Mouse (Mus musculus) neural tube, embryonic 14.5 days (tissue): Measurements from ENCODE around the gene Eif4h. TPM values are rescaled to one million over a fixed set of nuclear protein-coding genes. Genes with fewer than 3 reads are reported as not detected.

Experiments used
- ATAC-seq: fragments of 200-750 bp; cut with Nextera tagmentation; 2 replicates; pipeline ENCODE4 v1.8.0; 2017; ENCODE audit warnings: low read depth, mild to moderate bottlenecking, moderate TSS enrichment, moderate library complexity
- H3K27ac ChIP-seq: fragments of 300-500 bp; sonication (generic); 2 replicates; pipeline ENCODE4 v1.5.1; 2014; ENCODE audit warnings: low read depth, mild to moderate bottlenecking, control low read depth, low read length, moderate library complexity, mixed read lengths
- H3K27me3 ChIP-seq: fragments of 300-500 bp; sonication (generic); 2 replicates; pipeline ENCODE4 v1.6.1; 2014; ENCODE audit warnings: low read length; ENCODE audit not compliant: control insufficient read depth, insufficient read depth
- H3K36me3 ChIP-seq: fragments of 300-500 bp; sonication (generic); 2 replicates; pipeline ENCODE4 v1.6.1; 2014; ENCODE audit warnings: low read length, mixed read lengths; ENCODE audit not compliant: control insufficient read depth, insufficient read depth
- H3K4me1 ChIP-seq: fragments of 300-500 bp; sonication (generic); 2 replicates; pipeline ENCODE4 v1.6.1; 2014; ENCODE audit warnings: low read length; ENCODE audit not compliant: control insufficient read depth, insufficient read depth
- H3K4me2 ChIP-seq: fragments of 300-500 bp; sonication (generic); 2 replicates; pipeline ENCODE4 v1.6.1; 2014; ENCODE audit warnings: mild to moderate bottlenecking, low read depth, low read length, control low read depth
- H3K4me3 ChIP-seq: fragments of 300-500 bp; sonication (generic); 2 replicates; pipeline ENCODE4 v1.5.1; 2014; ENCODE audit warnings: low read depth, low read length, control low read depth, mixed read lengths
- H3K9ac ChIP-seq: fragments of 300-500 bp; sonication (generic); replicated peaks from 2 replicates; pipeline ENCODE4 v1.6.1; 2014; ENCODE audit warnings: low read depth, mild to moderate bottlenecking, control low read depth, low read length, mixed read lengths
- H3K9me3 ChIP-seq: fragments of 300-500 bp; sonication (generic); 2 replicates; pipeline ENCODE4 v1.6.1; 2016; ENCODE audit warnings: low read length; ENCODE audit not compliant: control insufficient read depth
- whole genome bisulfite sequencing: fragments of 180-500 bp; shearing (Covaris S2); extraction: QIAGEN DNeasy Blood & Tissue Kit; methylation state at CpG from one replicate; pipeline ENCODE4 v1.1.7; 2014; 5-methylcytosine and 5-hydroxymethylcytosine counted together
- polyA plus RNA-seq: library from polyadenylated mRNA; unstranded; fragments of >200 nt; fragmentation: Nextera tagmentation; extraction: Ambion mirVana; gene quantifications from 2 replicates; pipeline ENCODE4 v1.2.1, GENCODE M21; 2014

Eif4h gene
- polyA plus RNA-seq, 1 experiment from 2014 or later: 334 TPM

- H3K27me3 ChIP-seq: no peaks in the 10 kb centered on the region
- no peaks in the 10 kb centered on the region for H3K4me1 ChIP-seq
- H3K9me3 ChIP-seq: no peaks in the 10 kb centered on the region
- WGBS: 70% methylated on average over 5 of the region's 5 CpGs
- H3K36me3 ChIP-seq: no peaks in the 10 kb centered on the region
- H3K27ac ChIP-seq: no peak overlapping the region
- H3K9ac ChIP-seq: no peak overlapping the region
- no peak overlapping the region for H3K4me2 ChIP-seq
- no peak for ATAC-seq
- H3K4me3 ChIP-seq: no peak overlapping the region
These were observed 32.2 kb downstream of the Eif4h start for GRCm38 (mm10) chr5:134607121-134607520.

GRCm38 (mm10) chr5:134606314-134606713 is 33.0 kb downstream of the Eif4h start:
- no peak for ATAC-seq
- Histone ChIP-seq H3K4me3 (no peak overlapping the region), H3K9me3 (no peaks in the 10 kb centered on the region), H3K27ac (no peak overlapping the region), H3K9ac (no peak overlapping the region), H3K27me3 (no peaks in the 10 kb centered on the region), H3K36me3 (no peaks in the 10 kb centered on the region), H3K4me1 (no peaks in the 10 kb centered on the region), H3K4me2 (no peak overlapping the region)

- no peak overlapping the region for H3K27ac ChIP-seq
These were observed 34.9 kb downstream of the Eif4h start for GRCm38 (mm10) chr5:134604376-134604775.

GRCm38 (mm10) chr5:134597711-134598110 is 41.6 kb downstream of the Eif4h start:
- 90% methylated on average over 10 of the region's 10 CpGs for WGBS
- Histone ChIP-seq H3K4me1 (no peaks in the 10 kb centered on the region), H3K36me3 (peaks cover 46% of the 10 kb centered on the region), H3K9ac (no peak overlapping the region), H3K27me3 (no peaks in the 10 kb centered on the region), H3K27ac (no peak overlapping the region), H3K4me3 (no peak overlapping the region), H3K9me3 (no peaks in the 10 kb centered on the region), H3K4me2 (no peak overlapping the region)
- no peak for ATAC-seq

More at GRCm38 (mm10) chr5:134604376-134604775, 34.9 kb downstream of the Eif4h start:
- Histone ChIP-seq H3K4me1 (no peaks in the 10 kb centered on the region), H3K9me3 (no peaks in the 10 kb centered on the region), H3K9ac (no peak overlapping the region), H3K4me2 (no peak overlapping the region), H3K36me3 (peaks cover 4% of the 10 kb centered on the region; the same call in 1 of the 2 replicates), H3K27me3 (no peaks in the 10 kb centered on the region), H3K4me3 (no peak overlapping the region)
- 88% methylated on average over 11 of the region's 11 CpGs for WGBS
- ATAC-seq: no peak

GRCm38 (mm10) chr5:134593093-134593492 is 46.2 kb downstream of the Eif4h start:
- no peaks in the 10 kb centered on the region for H3K9me3 ChIP-seq
- H3K9ac ChIP-seq: no peak overlapping the region
- WGBS: 92% methylated on average over 9 of the region's 9 CpGs
- no peak overlapping the region for H3K4me2 ChIP-seq
- no peak overlapping the region for H3K4me3 ChIP-seq
- H3K27me3 ChIP-seq: no peaks in the 10 kb centered on the region
- H3K4me1 ChIP-seq: no peaks in the 10 kb centered on the region
- H3K27ac ChIP-seq: no peak overlapping the region
- ATAC-seq: no peak
- H3K36me3 ChIP-seq: peaks cover 39% of the 10 kb centered on the region

GRCm38 (mm10) chr5:134592026-134592581 is 47.2 kb downstream of the Eif4h start:
- 97% methylated on average over 11 of the region's 11 CpGs for WGBS
- Histone ChIP-seq H3K27me3 (no peaks in the 10 kb centered on the region), H3K4me3 (no peak overlapping the region), H3K36me3 (peaks cover 31% of the 10 kb centered on the region), H3K4me2 (no peak overlapping the region), H3K4me1 (no peaks in the 10 kb centered on the region), H3K27ac (no peak overlapping the region), H3K9me3 (no peaks in the 10 kb centered on the region), H3K9ac (no peak overlapping the region)
- no peak for ATAC-seq

GRCm38 (mm10) chr5:134589900-134590299 is 49.4 kb downstream of the Eif4h start:
- no peaks in the 10 kb centered on the region for H3K9me3 ChIP-seq
- no peak overlapping the region for H3K4me3 ChIP-seq
- ATAC-seq: no peak
- whole genome bisulfite sequencing: 86% methylated on average over 3 of the region's 3 CpGs
- peaks cover 10% of the 10 kb centered on the region; the same call in 1 of the 2 replicates for H3K36me3 ChIP-seq
- no peak overlapping the region for H3K4me2 ChIP-seq
- H3K27ac ChIP-seq: no peak overlapping the region
- H3K4me1 ChIP-seq: no peaks in the 10 kb centered on the region
- H3K27me3 ChIP-seq: no peaks in the 10 kb centered on the region
- H3K9ac ChIP-seq: no peak overlapping the region

- H3K36me3 ChIP-seq: no peaks in the 10 kb centered on the region; the same call in 1 of the 2 replicates
- H3K9ac ChIP-seq: no peak overlapping the region
- H3K4me2 ChIP-seq: no peak overlapping the region
- H3K4me3 ChIP-seq: no peak overlapping the region
- peaks cover 4% of the 10 kb centered on the region; the same call in 1 of the 2 replicates for H3K4me1 ChIP-seq
- ATAC-seq: no peak
- WGBS: 93% methylated on average over 5 of the region's 5 CpGs
- H3K9me3 ChIP-seq: no peaks in the 10 kb centered on the region
- H3K27me3 ChIP-seq: no peaks in the 10 kb centered on the region
- no peak overlapping the region for H3K27ac ChIP-seq
These were observed 54.5 kb downstream of the Eif4h start for GRCm38 (mm10) chr5:134584798-134585197.

DNA sequence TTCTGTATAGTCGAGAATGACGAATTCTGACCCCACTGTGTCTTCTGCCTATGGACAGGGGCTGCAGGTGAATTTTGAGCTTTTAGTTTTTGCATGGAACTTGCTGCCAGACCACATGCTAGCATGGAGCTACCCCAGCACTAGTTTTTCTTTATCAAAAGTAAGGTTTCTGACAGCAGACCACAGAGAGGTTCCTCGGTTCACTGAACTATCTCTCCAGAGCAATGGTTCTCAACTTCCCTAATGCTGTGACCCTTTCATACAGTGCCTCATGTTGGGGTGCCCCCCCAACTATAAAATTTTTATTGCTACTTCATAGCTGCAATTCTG is 55.4 kb downstream of the Eif4h start:
- Histone ChIP-seq H3K9ac (no peak overlapping the region), H3K4me3 (no peak overlapping the region), H3K27me3 (no peaks in the 10 kb centered on the region), H3K27ac (no peak overlapping the region), H3K4me2 (no peak overlapping the region), H3K9me3 (no peaks in the 10 kb centered on the region), H3K36me3 (no peaks in the 10 kb centered on the region; the same call in 1 of the 2 replicates), H3K4me1 (peaks cover 4% of the 10 kb centered on the region; the same call in 1 of the 2 replicates)
- ATAC-seq: no peak
- WGBS: 78% methylated on average over 3 of the region's 3 CpGs
